Mouse (Mus musculus): Measurements from ENCODE around the gene Gm21987.

Gene Gm21987

DNA sequence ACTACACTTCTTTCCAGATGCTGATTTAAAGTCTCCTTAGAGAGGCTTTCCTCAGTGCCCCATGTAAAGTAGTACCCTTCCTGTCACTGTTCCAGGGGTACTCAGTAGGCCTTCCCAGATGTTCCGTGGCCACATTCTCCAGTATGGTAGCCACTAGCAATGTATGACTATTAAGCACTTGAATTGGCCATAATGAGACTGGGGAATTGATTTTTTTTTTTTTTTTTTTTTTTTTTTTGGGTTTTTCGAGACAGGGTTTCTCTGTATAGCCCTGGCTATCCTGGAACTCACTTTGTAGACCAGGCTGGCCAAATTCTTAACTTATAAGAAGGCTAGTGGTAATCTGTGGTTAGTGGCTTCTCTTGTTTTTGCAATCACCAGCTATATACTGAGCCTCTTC lies 3.0 kb downstream of the Gm21987 start:
- DNase-seq (ENCODE audit: low spot score): no peak

DNA sequence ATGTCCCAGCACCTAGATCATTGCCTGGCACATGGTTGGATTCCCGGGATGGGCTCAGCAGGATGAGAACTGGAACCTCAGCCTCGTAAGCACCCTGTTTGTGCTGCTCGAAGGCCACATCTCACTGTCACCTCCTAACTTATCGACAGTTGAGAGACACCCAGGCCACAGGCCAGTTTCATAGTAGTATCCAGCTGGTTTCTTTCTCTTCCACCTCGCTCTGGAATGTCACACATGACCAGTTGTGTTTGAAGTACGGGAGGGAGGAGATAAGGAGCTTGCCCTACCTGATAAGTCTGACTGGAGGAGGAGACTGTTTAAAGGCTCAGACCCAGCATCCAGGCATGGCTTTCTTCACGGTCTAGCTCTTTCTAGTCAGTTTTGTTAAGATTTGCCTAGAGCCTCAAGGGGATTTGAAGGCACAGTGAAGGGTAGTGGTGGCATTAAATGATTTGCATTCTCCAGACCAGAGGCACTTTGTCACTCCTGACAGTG lies 3.6 kb downstream of the Gm21987 start:
- DNase-seq (ENCODE audit: low spot score): no peak

DNA sequence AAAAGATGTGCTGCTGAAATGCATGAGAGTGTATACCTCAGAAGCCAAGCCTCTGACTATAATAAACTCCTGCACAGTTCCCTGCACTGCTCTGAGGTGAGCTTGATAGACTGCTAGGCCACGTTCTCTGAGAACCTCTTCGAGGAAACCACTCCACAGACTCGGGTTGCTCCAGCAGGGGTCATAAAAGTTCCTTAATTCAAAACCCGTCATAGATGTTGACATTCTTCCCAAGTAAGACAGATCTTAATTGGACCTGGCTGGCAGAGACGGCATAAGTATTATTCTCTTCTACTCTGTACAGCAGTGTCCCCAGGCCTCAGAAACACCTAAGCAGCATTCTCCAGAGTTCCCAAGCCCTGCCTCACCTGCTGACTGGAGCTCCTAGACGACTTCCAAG lies 4.1 kb downstream of the Gm21987 start:
- DNase-seq (ENCODE audit: low spot score): no peak

DNA sequence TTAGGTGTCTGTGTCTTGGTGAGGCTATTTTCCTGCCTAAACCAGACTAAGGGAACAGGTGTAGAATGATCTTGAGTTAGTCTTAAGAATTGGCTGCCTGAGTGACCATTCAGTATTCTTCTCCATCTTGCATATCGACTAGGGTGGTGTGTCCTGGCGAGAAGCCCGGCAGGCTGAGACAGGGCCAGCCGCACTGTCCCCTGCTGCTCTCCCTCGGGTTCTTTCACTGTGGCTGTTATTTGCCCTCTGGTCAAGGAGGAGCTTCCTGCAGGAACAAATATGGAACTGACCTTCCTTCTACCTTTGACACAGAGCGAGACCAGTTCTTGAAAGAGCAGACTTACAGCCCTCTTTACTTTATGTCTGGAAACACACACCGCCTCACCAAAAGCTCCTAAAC lies 5.2 kb downstream of the Gm21987 start:
- no peak for DNase-seq (ENCODE audit: low spot score)

DNA sequence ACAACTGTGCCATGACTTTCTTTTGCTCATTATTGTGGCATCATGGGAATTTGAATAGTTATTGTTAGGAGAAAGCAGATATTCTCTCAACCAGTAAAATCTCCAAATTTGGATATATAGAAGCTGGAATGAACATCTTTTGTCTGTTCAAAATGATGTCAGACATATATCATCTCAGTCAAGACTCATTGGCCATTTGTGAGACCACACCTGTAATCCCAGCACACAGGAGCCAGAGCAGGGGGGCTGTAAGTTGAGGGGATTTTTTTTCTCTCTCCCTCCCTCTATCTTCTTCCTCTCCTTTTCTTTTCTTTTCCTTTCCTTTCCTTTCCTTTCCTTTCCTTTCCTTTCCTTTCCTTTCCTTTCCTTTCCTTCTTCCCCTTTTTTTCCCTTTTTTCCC lies 6.0 kb downstream of the Gm21987 start:
- DNase-seq (ENCODE audit: low spot score): no peak

DNA sequence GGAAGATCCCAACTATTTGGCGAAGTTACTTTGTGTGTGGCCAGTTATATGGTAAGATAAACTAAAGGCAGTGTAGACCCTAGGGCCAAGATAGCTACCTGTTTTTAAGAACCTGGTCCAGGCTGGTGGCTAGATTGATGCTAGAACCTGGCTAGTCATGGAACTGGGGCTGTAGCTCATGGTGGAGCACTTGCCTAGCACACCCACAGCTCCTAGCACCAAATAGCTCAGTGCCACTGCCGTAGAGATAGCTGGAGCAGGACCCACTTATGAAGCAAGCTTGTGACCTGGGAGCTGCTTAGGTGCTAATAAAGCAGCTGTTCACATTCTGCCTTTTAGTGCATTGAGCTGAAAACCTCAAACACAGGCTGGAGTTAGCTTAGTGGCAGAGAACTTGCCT lies 6.8 kb downstream of the Gm21987 start:
- no peak for DNase-seq (ENCODE audit: low spot score)

DNA sequence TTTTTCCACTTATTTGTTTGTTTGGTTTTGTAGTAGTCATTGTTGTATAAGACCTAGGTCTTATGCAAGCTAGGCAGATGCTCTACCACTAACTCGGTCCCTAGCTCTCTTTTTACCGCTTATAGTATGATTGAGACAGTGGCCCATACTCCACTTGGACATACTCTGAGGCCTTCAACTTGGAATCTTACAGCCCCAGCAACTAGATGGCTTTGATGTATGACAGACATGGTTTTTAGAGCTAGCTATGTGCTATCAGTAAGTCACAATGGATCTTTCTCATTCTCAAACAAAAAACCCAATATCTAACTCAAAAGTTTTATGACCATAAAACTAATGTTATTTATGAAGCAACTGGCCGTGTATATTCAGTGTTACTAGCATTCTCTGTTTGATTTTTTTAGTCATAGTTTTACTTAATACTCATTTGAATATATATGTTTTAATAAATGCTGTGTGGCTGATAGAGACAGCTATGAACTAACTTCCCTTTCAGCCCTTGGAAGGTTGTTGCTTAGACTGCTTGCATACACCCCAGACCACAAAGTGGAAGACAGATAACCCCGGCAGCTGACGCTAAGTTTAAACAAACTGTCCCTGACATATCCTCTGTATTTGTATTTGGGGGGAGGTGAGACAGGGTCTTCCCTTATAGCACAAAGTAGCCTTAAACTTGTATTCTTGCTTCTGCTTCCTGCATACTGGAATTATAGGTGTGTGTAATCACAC lies 7.5 kb downstream of the Gm21987 start:
- DNase-seq (ENCODE audit: low spot score): no peak

DNA sequence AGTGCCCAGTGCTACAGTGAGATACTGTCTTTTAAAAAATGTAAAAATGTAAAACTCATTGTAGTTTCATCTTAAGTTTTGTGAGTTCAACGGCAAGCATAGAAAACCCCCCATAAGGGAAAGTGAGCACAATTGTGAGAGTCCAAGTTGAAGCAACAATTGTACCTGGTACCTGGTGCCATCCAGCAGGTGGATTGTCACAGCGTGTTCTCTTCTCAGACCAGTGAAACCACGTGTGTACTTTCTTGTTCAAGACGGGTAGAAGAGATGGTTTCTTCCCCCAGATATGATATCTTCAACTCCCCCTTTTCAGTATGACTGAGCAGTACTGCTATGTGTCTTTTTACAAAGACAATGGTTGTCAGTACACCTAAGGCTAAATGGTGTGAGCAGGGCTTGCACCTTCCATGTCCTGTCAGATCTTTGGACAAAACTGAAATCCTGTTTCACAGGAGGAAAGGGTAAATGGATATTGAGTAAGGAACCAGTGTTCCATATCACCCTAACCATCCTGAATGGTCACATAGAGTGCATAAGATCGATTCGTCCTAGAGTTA lies 11.5 kb downstream of the Gm21987 start:
- DNase-seq (ENCODE audit: low spot score): no peak

DNA sequence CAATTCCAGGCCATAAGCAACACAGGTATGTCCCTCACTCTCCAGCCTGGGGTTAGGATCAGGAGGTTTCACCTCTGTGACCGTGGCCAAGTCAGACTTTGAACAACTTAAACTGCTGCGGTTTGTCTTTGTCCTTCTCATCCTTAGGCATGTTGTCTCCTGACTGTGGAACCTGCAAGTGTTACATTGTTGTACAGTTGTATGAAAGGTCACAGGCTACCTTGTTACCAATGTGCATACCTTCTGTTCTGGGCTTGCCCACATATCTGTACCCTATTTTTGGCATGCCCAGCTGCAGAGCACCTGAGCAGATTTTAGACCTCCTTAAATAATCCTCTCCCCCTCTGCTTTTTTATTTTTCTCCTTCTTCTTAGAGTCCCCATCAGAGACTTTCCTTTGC lies 12.4 kb downstream of the Gm21987 start:
- no peak for DNase-seq (ENCODE audit: low spot score)

DNA sequence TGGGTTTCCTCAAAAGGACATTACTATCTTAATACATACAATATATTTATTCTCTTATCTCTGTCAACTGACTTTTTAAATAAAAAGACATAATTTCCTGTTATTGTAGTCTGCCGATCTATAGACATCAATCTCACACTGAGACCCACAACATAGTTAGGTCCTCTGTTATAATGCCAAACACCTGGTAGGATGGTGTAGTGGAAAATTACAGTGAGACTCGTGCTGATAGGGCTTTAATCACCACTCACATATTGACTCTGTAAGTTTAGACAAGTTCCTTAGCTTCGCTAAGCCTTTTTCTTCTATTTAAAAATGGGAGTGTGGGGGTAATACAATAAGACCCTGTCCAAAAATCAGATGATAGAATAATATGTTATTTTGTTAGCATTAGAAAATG lies 13.0 kb downstream of the Gm21987 start:
- DNase-seq (ENCODE audit: low spot score): no peak

DNA sequence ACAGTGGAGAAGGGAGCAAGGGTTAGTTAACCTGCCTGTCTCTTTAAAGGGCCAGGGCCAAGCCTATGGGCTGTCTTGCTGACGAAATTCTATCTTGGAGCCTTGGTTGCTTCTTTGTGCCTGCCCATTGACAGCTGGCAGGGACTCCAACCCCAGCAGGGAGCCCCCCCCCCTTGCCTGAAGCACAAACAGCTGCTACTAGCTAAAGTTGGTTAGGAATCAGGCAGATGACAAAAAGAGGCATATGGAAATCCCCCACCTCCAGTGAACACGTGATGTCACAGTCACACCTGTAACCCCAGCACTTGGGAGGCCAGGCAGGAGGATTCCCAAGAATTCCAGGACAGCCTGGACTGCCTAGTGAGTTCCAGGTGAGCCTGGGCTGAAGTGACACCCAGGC lies 13.5 kb downstream of the Gm21987 start:
- DNase-seq (ENCODE audit: low spot score): no peak

DNA sequence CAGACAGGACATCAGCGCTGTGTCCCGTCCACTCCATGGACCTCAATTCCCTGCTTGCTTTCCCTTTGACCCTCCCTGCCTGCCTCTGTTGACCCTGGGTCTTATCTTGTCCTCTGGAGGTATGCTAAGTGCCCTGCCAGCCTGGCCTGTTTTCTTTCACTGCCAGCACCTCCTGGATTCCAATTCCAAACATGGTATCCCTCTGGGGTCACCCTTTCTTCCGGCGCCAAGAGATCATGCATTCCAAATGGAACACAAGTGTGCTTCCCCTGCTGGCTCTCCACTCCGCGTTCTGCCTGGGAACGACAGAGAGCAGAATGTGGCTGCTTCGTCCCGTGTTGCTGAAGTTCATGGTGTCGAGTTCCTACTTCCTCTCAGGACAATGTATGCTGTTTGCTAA lies 15.1 kb downstream of the Gm21987 start, which contains the start of gene Popdc2:
Gene Popdc2, plus strand, starts transcription at position 277 of the 400 bp plus-strand sequence.
- no peak for DNase-seq (ENCODE audit: low spot score)

DNA sequence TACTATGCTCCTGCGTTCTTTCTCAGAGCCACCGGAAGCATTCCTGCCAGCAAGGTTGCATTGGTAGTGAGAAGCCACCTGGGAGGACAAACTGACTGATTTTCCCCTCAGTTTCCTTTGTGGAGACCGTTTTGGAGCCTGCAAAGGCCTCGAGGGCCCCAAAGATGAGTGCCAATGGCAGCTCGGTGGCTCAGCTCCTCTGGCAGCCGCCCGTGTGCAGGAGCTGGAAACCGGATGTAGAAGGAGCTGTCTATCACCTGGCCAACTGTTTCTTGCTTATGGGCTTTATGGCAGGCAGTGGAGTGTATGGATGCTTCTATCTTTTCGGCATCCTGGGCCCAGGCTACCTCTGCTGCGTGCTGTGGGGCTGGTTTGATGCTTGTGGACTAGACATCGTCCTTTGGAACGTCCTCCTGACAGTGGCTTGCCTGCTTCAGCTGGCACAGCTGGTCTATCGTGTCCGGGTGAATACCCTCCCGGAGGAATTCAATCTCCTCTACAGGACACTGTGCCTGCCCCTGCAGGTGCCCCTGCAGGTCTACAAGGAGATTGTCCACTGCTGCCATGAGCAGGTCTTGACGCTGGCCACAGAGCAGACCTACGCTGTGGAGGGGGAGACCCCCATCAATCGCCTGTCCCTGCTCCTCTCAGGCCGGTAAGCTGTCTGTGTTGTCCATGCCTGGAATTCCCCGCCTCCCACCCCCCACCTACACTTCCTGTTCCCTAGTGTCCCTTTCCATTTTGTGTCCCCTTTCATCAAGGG lies 15.8 kb downstream of the Gm21987 start:
- DNase-seq (ENCODE audit: low spot score): no peak

DNA sequence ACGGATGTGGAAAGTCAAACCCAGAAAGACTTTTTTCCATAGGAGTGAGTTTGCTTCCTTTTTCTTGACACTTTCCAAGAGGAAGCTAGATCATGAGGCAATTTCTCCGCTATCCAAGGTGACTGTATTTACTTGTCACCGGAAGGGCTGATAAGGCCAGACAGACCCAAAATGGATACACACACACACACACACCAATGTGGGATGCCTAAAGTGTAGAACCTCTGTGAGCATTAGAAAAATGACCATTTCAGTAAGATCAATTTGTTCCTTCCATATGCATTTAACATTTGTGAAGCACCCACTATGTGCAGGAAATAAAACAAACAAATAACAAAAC lies 16.4 kb downstream of the Gm21987 start:
- DNase-seq (ENCODE audit: low spot score): no peak

DNA sequence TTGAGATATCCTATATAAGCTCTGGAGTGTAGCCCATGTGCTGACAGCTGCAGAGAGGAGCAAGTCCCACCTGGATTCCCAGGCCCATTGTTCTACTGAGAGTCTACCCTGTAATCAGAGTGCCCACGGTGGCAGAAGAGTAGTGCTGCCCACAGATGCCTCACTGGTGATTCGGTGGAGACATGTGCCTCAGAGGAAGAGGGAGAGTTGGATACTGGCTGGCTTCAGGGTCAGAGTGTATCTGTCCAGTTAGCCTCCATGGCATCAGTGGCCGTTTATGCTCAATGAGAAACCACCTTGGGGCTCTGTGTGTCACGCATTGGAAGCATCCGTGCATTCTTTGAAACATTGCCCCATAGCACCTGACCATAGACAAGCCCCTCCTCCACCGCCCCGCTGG lies 16.8 kb downstream of the Gm21987 start:
- no peak for DNase-seq (ENCODE audit: low spot score)

DNA sequence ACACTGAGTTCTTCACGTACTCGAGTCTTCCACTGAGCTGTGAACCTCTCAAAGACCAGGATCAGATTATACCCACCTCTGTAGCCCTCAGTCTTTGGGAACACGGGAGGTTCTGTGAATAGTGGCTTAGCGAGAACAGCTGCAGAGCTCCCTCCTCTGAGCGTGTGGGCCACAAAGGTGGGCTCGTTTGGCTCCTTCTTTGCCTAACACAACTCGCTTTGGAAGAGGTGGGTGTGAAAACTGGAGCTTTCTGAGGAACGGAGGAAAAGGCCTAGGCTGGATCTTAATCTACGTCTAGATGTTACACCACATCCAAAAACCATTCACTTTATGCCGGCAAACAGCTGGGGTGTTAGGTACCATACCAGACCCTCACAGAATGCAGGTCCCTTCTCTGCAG lies 18.6 kb downstream of the Gm21987 start:
- DNase-seq (ENCODE audit: low spot score): no peak

DNA sequence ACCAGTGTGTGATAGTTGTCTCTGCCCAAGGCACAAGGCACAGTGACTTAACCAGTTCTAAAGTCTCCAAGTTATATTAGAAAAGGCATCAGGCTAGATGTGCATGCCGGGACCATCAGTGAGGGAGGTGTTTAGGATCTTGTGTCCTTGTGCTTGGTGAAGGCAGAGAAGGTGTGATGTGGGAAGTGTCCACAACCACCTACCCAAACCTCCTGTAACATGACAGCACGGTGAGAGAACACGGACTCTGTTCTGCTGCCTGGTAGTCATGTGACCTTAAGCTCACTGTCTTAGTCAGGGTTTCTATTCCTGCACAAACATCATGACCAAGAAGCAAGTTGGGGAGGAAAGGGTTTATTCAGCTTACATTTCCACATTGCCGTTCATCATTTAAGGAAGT lies 19.4 kb downstream of the Gm21987 start:
- DNase-seq (ENCODE audit: low spot score): no peak

DNA sequence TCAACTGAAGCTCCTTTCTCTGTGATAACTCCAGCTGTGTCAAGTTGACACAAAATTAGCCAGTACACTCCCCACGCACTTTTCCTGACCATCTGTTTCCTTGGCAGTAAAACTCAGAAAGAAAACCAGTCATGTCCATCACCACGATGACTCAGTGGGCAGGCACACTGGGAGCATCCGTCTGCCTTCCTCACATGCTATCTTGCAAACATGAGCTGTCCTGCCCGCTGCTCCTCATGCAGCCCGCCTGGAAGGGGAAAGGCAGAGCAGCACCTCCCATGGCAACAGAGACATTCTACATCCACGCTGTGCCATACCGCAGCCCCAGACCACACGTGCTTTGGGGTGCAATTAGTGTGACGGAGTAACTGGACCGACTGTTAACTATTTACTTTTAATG lies 21.5 kb downstream of the Gm21987 start:
- DNase-seq (ENCODE audit: low spot score): no peak

DNA sequence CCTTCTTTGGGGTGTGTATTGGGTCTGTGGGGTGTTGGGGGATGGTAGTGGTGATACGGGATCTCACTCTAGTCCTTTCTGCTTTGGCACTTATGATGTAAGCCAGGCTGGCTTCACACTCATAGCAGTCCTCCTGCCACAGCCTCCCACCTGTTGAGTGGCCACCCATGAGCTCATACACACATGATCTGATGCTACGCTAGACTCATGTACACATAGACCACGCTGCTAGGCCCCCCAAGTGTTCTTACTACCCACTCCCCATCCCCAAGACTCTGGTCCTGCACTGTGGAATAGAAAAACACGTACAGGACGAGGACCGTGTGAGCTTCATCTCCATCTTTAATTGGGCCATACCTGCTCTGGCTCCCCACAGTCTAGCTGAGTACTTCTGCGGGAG lies 22.2 kb downstream of the Gm21987 start:
- no peak for DNase-seq (ENCODE audit: low spot score)

DNA sequence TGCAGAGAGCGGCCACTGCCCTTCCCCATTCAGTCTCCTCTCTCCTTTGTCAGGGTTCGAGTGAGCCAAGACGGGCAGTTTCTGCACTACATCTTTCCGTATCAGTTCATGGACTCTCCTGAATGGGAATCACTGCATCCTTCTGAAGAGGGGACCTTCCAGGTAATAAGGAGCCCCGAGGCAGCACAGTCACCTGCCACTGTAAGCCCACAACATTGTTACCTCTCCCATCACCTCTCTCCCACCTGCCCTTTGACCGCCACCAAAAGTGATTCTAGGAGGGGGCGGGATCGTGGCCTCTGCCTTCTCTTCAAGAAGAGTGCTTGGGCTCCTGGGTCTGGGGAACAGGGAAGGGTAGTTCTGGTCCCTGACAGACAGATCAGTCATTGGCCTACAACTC lies 22.6 kb downstream of the Gm21987 start:
- DNase-seq (ENCODE audit: low spot score): no peak

DNA sequence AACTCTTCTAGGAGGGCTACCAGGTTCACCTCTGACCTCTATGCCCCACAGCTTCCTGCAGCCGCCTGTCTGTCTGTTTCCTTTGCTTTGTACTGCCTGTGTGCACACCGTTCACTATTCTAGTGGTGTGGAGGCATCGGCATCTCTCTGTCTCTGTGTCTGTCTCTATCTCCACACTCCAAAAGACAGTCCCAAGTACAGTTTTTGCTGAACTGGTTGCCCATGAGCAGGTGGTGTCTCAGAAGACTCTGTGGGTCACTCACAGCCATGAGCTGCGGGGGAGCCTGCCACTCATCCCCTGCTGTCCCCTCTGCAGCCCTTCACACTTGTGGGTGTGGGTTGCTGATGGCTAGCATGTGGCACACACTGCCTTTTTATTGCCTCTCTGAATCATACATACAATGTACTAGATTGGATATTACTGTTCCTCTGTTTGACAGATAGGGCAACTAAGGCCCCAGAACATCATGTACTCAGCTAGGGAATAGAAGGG lies 23.2 kb downstream of the Gm21987 start:
- no peak for DNase-seq (ENCODE audit: low spot score)

DNA sequence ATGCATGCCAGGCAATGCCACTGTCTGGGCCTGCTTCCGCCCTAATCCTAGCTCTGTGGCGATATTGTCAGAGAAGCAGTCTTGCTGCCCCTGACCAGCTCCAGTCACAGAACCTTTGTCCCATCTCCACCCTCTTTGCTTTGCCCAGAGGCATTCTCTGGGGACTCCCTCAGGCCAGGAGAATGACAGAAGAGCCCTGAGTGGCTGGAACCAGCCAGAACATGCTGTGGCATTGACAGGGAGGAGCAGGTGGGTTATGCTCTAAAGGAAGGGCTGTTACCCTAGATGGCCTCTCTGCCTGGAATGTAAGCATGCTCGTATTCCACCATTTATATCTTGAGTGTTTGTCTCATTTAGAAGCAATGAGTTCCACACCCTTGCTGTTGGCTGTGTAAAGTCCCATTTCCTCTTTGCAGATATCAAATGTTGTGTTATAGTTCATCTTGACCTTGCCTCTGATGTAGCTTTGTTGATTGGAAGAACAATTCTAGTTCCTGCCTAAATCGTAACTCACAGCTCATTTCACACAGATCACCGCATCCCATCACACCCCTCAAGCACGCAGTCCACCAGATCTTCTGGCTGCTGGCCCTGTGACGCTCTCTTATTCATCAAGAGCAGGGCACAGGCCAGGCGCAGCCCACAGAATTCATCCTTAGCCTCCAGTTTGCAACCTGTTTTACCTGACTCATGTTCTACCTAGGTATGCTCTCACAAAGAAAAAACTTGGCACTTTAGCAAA lies 24.0 kb downstream of the Gm21987 start:
- DNase-seq (ENCODE audit: low spot score): no peak

Data from ovary, postnatal 14 days (tissue).